Mouse (Mus musculus) midbrain, embryonic 13.5 days (tissue): Measurements from ENCODE around the gene Adat3. TPM values are rescaled to one million over a fixed set of nuclear protein-coding genes. Genes with fewer than 3 reads are reported as not detected.
"Not testable (repeated sequence)": the region's sequence is repeated elsewhere in the genome, so short reads cannot be mapped to it uniquely, and the experiment has no call there.

ENCODE experiments used
- ATAC-seq: fragments of 200-750 bp; cut with Nextera tagmentation; 2 replicates; pipeline ENCODE4 v1.8.0; 2017; ENCODE audit warnings: mild to moderate bottlenecking, moderate TSS enrichment, moderate library complexity
- H3K27ac ChIP-seq: fragments of 300-500 bp; sonication (generic); 2 replicates; pipeline ENCODE4 v1.5.1; 2015; ENCODE audit warnings: inconsistent platforms, mild to moderate bottlenecking, moderate library complexity
- H3K27me3 ChIP-seq: fragments of 300-500 bp; sonication (generic); 2 replicates; pipeline ENCODE4 v1.6.1; 2015; ENCODE audit warnings: mild to moderate bottlenecking, inconsistent platforms
- H3K36me3 ChIP-seq: fragments of 300-500 bp; sonication (generic); 2 replicates; pipeline ENCODE4 v1.6.1; 2015; ENCODE audit warnings: mild to moderate bottlenecking, inconsistent platforms
- H3K4me1 ChIP-seq: fragments of 300-500 bp; sonication (generic); replicated peaks from 2 replicates; pipeline ENCODE4 v1.6.1; 2015; ENCODE audit warnings: inconsistent platforms
- H3K4me2 ChIP-seq: fragments of 300-500 bp; sonication (generic); replicated peaks from 2 replicates; pipeline ENCODE4 v1.6.1; 2015; ENCODE audit warnings: moderate library complexity, mild to moderate bottlenecking, inconsistent platforms
- H3K4me3 ChIP-seq: fragments of 300-500 bp; sonication (generic); replicated peaks from 2 replicates; pipeline ENCODE4 v1.5.1; 2015; ENCODE audit warnings: mild to moderate bottlenecking, inconsistent platforms
- H3K9ac ChIP-seq: fragments of 300-500 bp; sonication (generic); replicated peaks from 2 replicates; pipeline ENCODE4 v1.6.1; 2015; ENCODE audit warnings: mild to moderate bottlenecking, inconsistent platforms
- H3K9me3 ChIP-seq: fragments of 300-500 bp; sonication (generic); 2 replicates; pipeline ENCODE4 v1.6.1; 2016; ENCODE audit warnings: mild to moderate bottlenecking, inconsistent platforms
- WGBS: fragments of 180-500 bp; shearing (Covaris S2); methylation state at CpG from one replicate; pipeline ENCODE4 v1.1.7; 2015; 5-methylcytosine and 5-hydroxymethylcytosine counted together
- polyA plus RNA-seq: library from polyadenylated mRNA; unstranded; fragments of >200 nt; fragmentation: Nextera tagmentation; extraction: Ambion mirVana; gene quantifications from 2 replicates; pipeline ENCODE4 v1.2.1, GENCODE M21; 2015

Gene Adat3
- polyA plus RNA-seq, 1 experiment from 2014 or later: 6.1 TPM

DNA sequence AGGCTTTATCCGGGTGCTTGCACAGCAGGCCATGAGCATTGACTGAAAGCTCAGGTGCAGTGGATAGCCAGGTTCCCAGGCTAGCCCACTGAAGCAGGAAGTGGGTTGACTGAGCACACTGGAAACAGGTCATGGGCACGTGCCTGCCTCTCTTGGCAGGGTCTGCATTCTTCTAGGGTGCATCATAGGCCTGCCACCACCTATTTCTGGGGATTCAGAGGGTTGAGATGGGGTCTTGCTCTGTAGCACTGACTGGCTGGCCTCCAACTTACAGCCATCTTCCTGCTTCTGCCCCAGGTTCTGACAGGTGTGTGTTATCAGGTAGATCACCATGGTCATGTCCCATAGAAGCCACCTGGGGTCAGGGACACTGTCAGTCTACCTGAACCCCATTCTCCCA is 2.3 kb downstream of the Adat3 start:
- H3K9me3 ChIP-seq: no peaks in the 10 kb centered on the region
- H3K27ac ChIP-seq: no peak overlapping the region
- peaks cover 40% of the 10 kb centered on the region for H3K36me3 ChIP-seq
- H3K9ac ChIP-seq: no peak overlapping the region
- no peak overlapping the region for H3K4me3 ChIP-seq
- ATAC-seq: no peak
- H3K4me2 ChIP-seq: no peak overlapping the region
- H3K4me1 ChIP-seq: peaks cover 20% of the 10 kb centered on the region
- 84% methylated on average over 2 of the region's 2 CpGs for WGBS
- H3K27me3 ChIP-seq: no peaks in the 10 kb centered on the region

- 86% methylated on average over 4 of the region's 4 CpGs for WGBS
- not testable (repeated sequence) for H3K4me3 ChIP-seq, H3K27ac ChIP-seq, H3K4me2 ChIP-seq, ATAC-seq, H3K9me3 ChIP-seq, H3K27me3 ChIP-seq, H3K9ac ChIP-seq
- H3K36me3 ChIP-seq: peaks cover 40% of the 10 kb centered on the region
- peaks cover 20% of the 10 kb centered on the region for H3K4me1 ChIP-seq
Observed at GRCm38 (mm10) chr10:80605721-80606120, 3.0 kb downstream of the Adat3 start, which contains the start of gene Gm49322. Gene Gm49322, plus strand, starts transcription at chr10:80606021.

DNA sequence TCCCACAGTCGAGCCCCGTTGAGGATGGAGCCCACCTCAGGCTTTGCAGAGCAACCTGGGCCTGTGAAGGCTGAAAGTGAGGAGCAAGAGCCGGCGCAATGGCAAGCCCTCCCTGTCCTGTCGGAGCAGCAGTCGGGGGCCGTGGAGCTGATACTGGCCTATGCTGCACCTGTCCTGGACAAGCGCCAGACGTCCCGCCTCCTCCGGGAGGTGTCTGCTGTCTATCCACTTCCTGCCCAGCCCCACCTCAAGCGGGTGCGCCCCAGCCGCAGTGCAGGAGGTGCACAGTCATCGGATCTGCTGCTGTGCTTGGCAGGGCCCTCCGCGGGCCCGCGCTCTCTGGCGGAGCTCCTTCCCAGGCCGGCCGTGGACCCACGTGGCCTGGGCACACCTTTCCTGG is 3.6 kb downstream of the Adat3 start:
- ATAC-seq: no peak
- H3K36me3 ChIP-seq: peaks cover 41% of the 10 kb centered on the region
- H3K4me2 ChIP-seq: no peak overlapping the region
- WGBS: 94% methylated on average over 23 of the region's 23 CpGs
- no peak overlapping the region for H3K9ac ChIP-seq
- H3K9me3 ChIP-seq: no peaks in the 10 kb centered on the region
- peaks cover 20% of the 10 kb centered on the region for H3K4me1 ChIP-seq
- no peak overlapping the region for H3K4me3 ChIP-seq
- no peaks in the 10 kb centered on the region for H3K27me3 ChIP-seq
- H3K27ac ChIP-seq: no peak overlapping the region

GRCm38 (mm10) chr10:80606737-80607350 is 4.2 kb downstream of the Adat3 start:
- peaks cover 44% of the 10 kb centered on the region for H3K36me3 ChIP-seq
- 96% methylated on average over 34 of the region's 34 CpGs for WGBS
- H3K4me3 ChIP-seq: no peak overlapping the region
- no peak overlapping the region for H3K27ac ChIP-seq
- H3K4me2 ChIP-seq: no peak overlapping the region
- ATAC-seq: no peak
- no peak overlapping the region for H3K9ac ChIP-seq
- peaks cover 20% of the 10 kb centered on the region for H3K4me1 ChIP-seq
- H3K9me3 ChIP-seq: no peaks in the 10 kb centered on the region
- no peaks in the 10 kb centered on the region for H3K27me3 ChIP-seq

GRCm38 (mm10) chr10:80608435-80608834 is 5.8 kb downstream of the Adat3 start:
- no peaks in the 10 kb centered on the region for H3K27me3 ChIP-seq
- 93% methylated on average over 3 of the region's 3 CpGs for WGBS
- no peaks in the 10 kb centered on the region for H3K9me3 ChIP-seq
- no peak overlapping the region for H3K27ac ChIP-seq
- peaks cover 56% of the 10 kb centered on the region for H3K36me3 ChIP-seq
- H3K9ac ChIP-seq: no peak overlapping the region
- no peak overlapping the region for H3K4me3 ChIP-seq
- peaks cover 13% of the 10 kb centered on the region for H3K4me1 ChIP-seq
- H3K4me2 ChIP-seq: no peak overlapping the region
- ATAC-seq: no peak

- H3K4me1 ChIP-seq: peaks cover 3% of the 10 kb centered on the region
- no peak overlapping the region for H3K4me2 ChIP-seq
- peaks cover 64% of the 10 kb centered on the region for H3K36me3 ChIP-seq
- H3K27ac ChIP-seq: no peak overlapping the region
- 89% methylated on average over 10 of the region's 10 CpGs for WGBS
- no peak overlapping the region for H3K4me3 ChIP-seq
- H3K9me3 ChIP-seq: no peaks in the 10 kb centered on the region
- H3K27me3 ChIP-seq: no peaks in the 10 kb centered on the region
- H3K9ac ChIP-seq: no peak overlapping the region
- no peak for ATAC-seq
Observed at GRCm38 (mm10) chr10:80609269-80609924, 6.7 kb downstream of the Adat3 start.

DNA sequence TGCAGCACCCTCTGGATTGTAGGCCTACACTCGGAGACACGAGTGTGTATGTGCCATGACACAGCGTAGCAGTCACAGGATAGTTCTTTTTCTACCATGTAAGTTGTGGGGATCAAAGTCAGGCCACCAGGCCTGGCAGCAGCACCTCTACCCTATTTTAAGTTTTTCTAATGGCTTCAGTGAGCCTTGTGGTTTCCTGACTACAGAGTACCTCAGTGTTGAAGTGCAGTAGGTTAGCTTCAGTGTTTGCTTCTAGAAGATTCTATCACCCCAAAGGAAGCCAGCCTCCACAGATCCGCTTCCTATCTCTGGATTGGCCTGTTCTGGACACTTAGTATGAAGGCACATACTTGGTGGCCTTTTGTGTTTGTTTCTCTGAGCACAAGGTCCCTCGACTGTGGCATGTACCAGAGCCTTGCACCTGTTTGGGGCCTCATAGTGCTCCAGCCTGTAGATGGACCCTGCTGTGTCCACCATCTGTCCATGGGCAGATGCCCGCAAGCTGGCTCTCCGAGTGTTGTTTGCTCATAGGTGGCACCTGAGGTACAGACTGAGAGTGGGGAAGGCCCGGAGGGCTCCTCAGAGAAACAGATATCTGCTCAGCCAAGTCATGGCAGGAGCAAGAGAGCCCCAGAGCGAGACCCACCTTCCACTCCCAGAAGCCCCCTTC is 7.6 kb downstream of the Adat3 start:
- 92% methylated on average over 9 of the region's 9 CpGs for WGBS

DNA sequence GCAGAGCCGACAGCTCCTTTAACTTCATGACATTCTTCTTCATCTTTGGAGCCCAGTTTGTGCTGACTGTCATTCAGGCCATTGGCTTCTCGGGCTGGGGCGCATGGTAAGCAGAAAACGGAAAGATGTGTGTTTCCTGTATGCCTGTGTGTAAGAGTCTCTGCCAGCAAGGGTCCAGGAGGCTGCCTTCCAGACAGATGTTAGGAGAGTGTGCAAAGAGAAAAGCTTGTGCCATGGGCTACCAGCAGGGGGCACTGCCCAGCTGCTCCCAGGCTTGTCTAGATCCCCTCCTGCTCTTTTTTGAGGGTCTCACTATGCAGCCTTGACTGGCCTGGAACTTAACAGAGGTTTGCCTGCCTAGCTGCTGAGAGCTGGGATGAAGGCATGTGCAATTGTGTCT is 8.3 kb downstream of the Adat3 start:
- 83% methylated on average over 4 of the region's 4 CpGs for WGBS
- Histone ChIP-seq H3K27ac (no peak overlapping the region), H3K9ac (no peak overlapping the region), H3K4me1 (no peaks in the 10 kb centered on the region), H3K27me3 (no peaks in the 10 kb centered on the region), H3K36me3 (peaks cover 80% of the 10 kb centered on the region), H3K4me2 (no peak overlapping the region), H3K4me3 (no peak overlapping the region), H3K9me3 (no peaks in the 10 kb centered on the region)
- 0 out of 2 replicates have a peak, but pooled peaks have one; percentile 28 for ATAC-seq

More for the DNA sequence above, 7.6 kb downstream of the Adat3 start:
- no peaks in the 10 kb centered on the region for H3K27me3 ChIP-seq
- H3K36me3 ChIP-seq: peaks cover 73% of the 10 kb centered on the region
- no peak for ATAC-seq
- no peaks in the 10 kb centered on the region for H3K9me3 ChIP-seq
- no peak overlapping the region for H3K4me2 ChIP-seq
- H3K9ac ChIP-seq: no peak overlapping the region
- H3K4me3 ChIP-seq: no peak overlapping the region
- no peak overlapping the region for H3K27ac ChIP-seq
- no peaks in the 10 kb centered on the region for H3K4me1 ChIP-seq

GRCm38 (mm10) chr10:80611905-80612304 is 9.2 kb downstream of the Adat3 start:
- 98% methylated on average over 3 of the region's 3 CpGs for WGBS

GRCm38 (mm10) chr10:80613821-80614220 is 11.1 kb downstream of the Adat3 start:
- H3K4me2 ChIP-seq: no peak overlapping the region
- no peak overlapping the region for H3K27ac ChIP-seq
- ATAC-seq: no peak
- H3K4me1 ChIP-seq: no peaks in the 10 kb centered on the region
- H3K27me3 ChIP-seq: no peaks in the 10 kb centered on the region
- WGBS: 81% methylated on average over 3 of the region's 3 CpGs
- H3K4me3 ChIP-seq: no peak overlapping the region
- no peak overlapping the region for H3K9ac ChIP-seq
- H3K9me3 ChIP-seq: no peaks in the 10 kb centered on the region
- peaks cover 56% of the 10 kb centered on the region for H3K36me3 ChIP-seq

More at GRCm38 (mm10) chr10:80611905-80612304, 9.2 kb downstream of the Adat3 start:
- Histone ChIP-seq H3K9ac (no peak overlapping the region), H3K36me3 (peaks cover 75% of the 10 kb centered on the region), H3K27ac (no peak overlapping the region), H3K27me3 (no peaks in the 10 kb centered on the region), H3K4me1 (no peaks in the 10 kb centered on the region), H3K4me3 (no peak overlapping the region), H3K9me3 (no peaks in the 10 kb centered on the region), H3K4me2 (no peak overlapping the region)
- no peak for ATAC-seq

DNA sequence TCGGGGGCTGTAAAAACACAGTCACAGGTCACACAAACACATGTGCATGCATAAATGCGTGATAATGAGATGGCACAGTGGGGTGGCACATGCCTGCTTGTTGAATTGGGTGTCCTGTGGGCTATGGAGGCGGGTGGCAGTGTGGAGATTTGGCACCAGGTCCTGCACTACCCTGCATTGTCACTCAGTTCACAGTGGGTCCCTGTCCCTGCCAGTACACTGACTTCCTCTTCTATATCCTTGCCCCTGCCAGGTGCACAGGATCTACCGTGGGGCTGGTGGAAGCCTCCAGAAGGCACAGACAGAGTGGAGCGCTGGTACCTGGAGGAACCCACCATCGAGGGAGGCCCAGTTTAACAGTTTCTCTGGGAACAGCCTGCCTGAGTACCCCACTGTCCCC is 11.7 kb downstream of the Adat3 start:
- Histone ChIP-seq H3K9ac (no peak overlapping the region), H3K27ac (no peak overlapping the region), H3K27me3 (no peaks in the 10 kb centered on the region), H3K4me3 (no peak overlapping the region), H3K4me1 (no peaks in the 10 kb centered on the region), H3K4me2 (no peak overlapping the region), H3K36me3 (peaks cover 51% of the 10 kb centered on the region), H3K9me3 (no peaks in the 10 kb centered on the region)
- 89% methylated on average over 6 of the region's 6 CpGs for WGBS
- no peak for ATAC-seq

- no peak overlapping the region for H3K4me2 ChIP-seq
- no peak overlapping the region for H3K9ac ChIP-seq
- H3K4me1 ChIP-seq: peaks cover 8% of the 10 kb centered on the region
- 86% methylated on average over 9 of the region's 9 CpGs for WGBS
- H3K27ac ChIP-seq: no peak overlapping the region
- no peak overlapping the region for H3K4me3 ChIP-seq
- no peaks in the 10 kb centered on the region for H3K27me3 ChIP-seq
- peaks cover 31% of the 10 kb centered on the region for H3K36me3 ChIP-seq
- H3K9me3 ChIP-seq: no peaks in the 10 kb centered on the region
- no peak for ATAC-seq
Observed at GRCm38 (mm10) chr10:80618181-80618580, 15.5 kb downstream of the Adat3 start.
